ENCODE assay signal across 10 mouse cellular contexts in the genomic region with DNA sequence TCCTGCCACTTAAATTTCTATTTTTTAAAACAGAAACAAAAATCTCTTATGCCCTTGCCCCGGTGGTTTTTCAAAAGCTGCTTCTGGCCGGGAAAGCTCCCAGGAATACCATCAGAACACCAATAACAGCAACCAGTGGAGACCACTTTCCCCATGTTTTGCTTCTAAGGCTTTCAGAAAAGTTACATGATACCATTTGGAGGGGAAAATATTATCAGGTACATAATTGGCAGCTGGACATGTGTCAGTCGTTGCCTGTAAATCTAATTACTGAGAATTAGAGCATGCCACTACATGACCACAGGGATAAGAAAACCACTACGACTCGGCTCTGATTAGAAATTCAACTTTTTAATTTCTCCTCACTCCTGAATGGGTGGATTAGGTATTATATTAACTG. TPM values are rescaled to one million over a fixed set of nuclear protein-coding genes. Genes with fewer than 3 reads are reported as not detected.
DNase-seq lines count a peak whose midpoint lies in the region; ATAC-seq and TF ChIP-seq lines count a peak whose summit lies in the region.
"Had no signal": no experiment of that assay in that cellular context is flagged by ENCODE, and none has a peak within 500 bp of the region (broad histone marks: within the 10 kb centered on the region; RNA-seq: fewer than 3 reads in every experiment).

No protein-coding gene starts in this region.

- no peaks in the 10 kb centered on the region for H3K36me3 ChIP-seq in heart, embryonic 16.5 days (ENCODE audit: control insufficient read depth, insufficient read depth)
- no peaks in the 10 kb centered on the region for H3K36me3 ChIP-seq in heart, embryonic 10.5 days
- no peaks in the 10 kb centered on the region for H3K36me3 ChIP-seq in embryonic facial prominence, embryonic 10.5 days (replicated peaks)
- no peaks in the 10 kb centered on the region for H3K36me3 ChIP-seq in intestine, postnatal 0 days (ENCODE audit: control insufficient read depth, insufficient read depth)

- no peak overlapping the region; the same call in 1 of the 2 replicates for H3K9ac ChIP-seq in heart, embryonic 16.5 days (ENCODE audit: low read length)
- no peak overlapping the region for H3K9ac ChIP-seq in intestine, postnatal 0 days (ENCODE audit: low read depth, low read length)

- H3K9me3 ChIP-seq in heart, embryonic 16.5 days (replicated peaks; ENCODE audit: control insufficient read depth, low read length), result no peaks in the 10 kb centered on the region
- no peaks in the 10 kb centered on the region for H3K9me3 ChIP-seq in heart, embryonic 10.5 days
- no peaks in the 10 kb centered on the region for H3K9me3 ChIP-seq in embryonic facial prominence, embryonic 10.5 days
- no peaks in the 10 kb centered on the region for H3K9me3 ChIP-seq in intestine, postnatal 0 days (ENCODE audit: control insufficient read depth)

- WGBS in heart, embryonic 16.5 days, result 40% methylated on average over 5 of the region's 5 CpGs
- 16% methylated on average over 5 of the region's 5 CpGs for WGBS in heart, embryonic 10.5 days
- 9% methylated on average over 5 of the region's 5 CpGs for WGBS in embryonic facial prominence, embryonic 10.5 days
- WGBS in intestine, postnatal 0 days, result 29% methylated on average over 5 of the region's 5 CpGs

- DNase-seq in heart, embryonic 10.5 days (ENCODE audit: low spot score), result no peak
- peak; percentile 70 for DNase-seq in A20 (ENCODE audit: low read depth, low spot score)
- DNase-seq in embryonic facial prominence, embryonic 10.5 days (ENCODE audit: low spot score), result peak; percentile 9
- no peak for DNase-seq in yolk sac, embryonic 10.5 days (ENCODE audit: low spot score)
- no peak for DNase-seq in thymus, postnatal 4 days
- DNase-seq in adrenal gland, postnatal 14 days, result no peak
- DNase-seq: cerebellum, adult 11-12 months; gastrocnemius, postnatal 10 days had no signal

- H3K27ac ChIP-seq in heart, embryonic 16.5 days (ENCODE audit: low read length), result no peak overlapping the region
- H3K27ac ChIP-seq in heart, embryonic 10.5 days, result no peak overlapping the region
- no peak overlapping the region for H3K27ac ChIP-seq in embryonic facial prominence, embryonic 10.5 days (replicated peaks)
- no peak overlapping the region for H3K27ac ChIP-seq in intestine, postnatal 0 days (ENCODE audit: low read depth, low read length)

- H3K4me3 ChIP-seq in heart, embryonic 16.5 days (ENCODE audit: low read length), result peak overlapping the region; percentile 49
- no peak overlapping the region for H3K4me3 ChIP-seq in heart, embryonic 10.5 days
- no peak overlapping the region for H3K4me3 ChIP-seq in embryonic facial prominence, embryonic 10.5 days
- peak overlapping the region; percentile 85; the same call in 1 of the 2 replicates for H3K4me3 ChIP-seq in intestine, postnatal 0 days (ENCODE audit: low read depth, low read length)

- H3K27me3 ChIP-seq in heart, embryonic 16.5 days (ENCODE audit: control insufficient read depth, insufficient read depth, low read length), result peaks cover 17% of the 10 kb centered on the region
- peaks cover 59% of the 10 kb centered on the region for H3K27me3 ChIP-seq in heart, embryonic 10.5 days (ENCODE audit: insufficient read depth, poor library complexity, severe bottlenecking)
- H3K27me3 ChIP-seq in embryonic facial prominence, embryonic 10.5 days (replicated peaks; ENCODE audit: low read depth, poor library complexity, severe bottlenecking), result peaks cover 80% of the 10 kb centered on the region
- H3K27me3 ChIP-seq in intestine, postnatal 0 days (replicated peaks; ENCODE audit: control insufficient read depth, insufficient read depth, low read length), result peaks cover 41% of the 10 kb centered on the region

- ATAC-seq in heart, embryonic 16.5 days (replicated peaks; ENCODE audit: extremely low read depth, insufficient read depth, low FRiP score), result no peak
- no peak for ATAC-seq in intestine, postnatal 0 days

- H3K4me1 ChIP-seq in heart, embryonic 16.5 days (ENCODE audit: control insufficient read depth, insufficient read depth, low read length), result peaks cover 15% of the 10 kb centered on the region
- peaks cover 18% of the 10 kb centered on the region; the same call in 1 of the 2 replicates for H3K4me1 ChIP-seq in heart, embryonic 10.5 days
- H3K4me1 ChIP-seq in embryonic facial prominence, embryonic 10.5 days, result peaks cover 25% of the 10 kb centered on the region
- no peaks in the 10 kb centered on the region for H3K4me1 ChIP-seq in intestine, postnatal 0 days (replicated peaks; ENCODE audit: control insufficient read depth, insufficient read depth, low read length)

- peak overlapping the region; percentile 90 for H3K4me2 ChIP-seq in heart, embryonic 16.5 days (ENCODE audit: low read depth, low read length)
- peak overlapping the region; percentile 99 for H3K4me2 ChIP-seq in intestine, postnatal 0 days (replicated peaks; ENCODE audit: low read depth)

- TF ChIP-seq CTCF in intestine, postnatal 0 days (IDR thresholded peaks at IDR 0.05; ENCODE audit: low read depth), result no peak

RNA-seq across cellular contexts. Expression of a gene that starts 2.9 kb away (rescaled TPM):
- polyA plus RNA-seq in heart, embryonic 16.5 days (2015; fragmentation: Nextera tagmentation; extraction: Ambion mirVana), result 18.0 and 18.5 TPM in 2 replicates
- polyA plus RNA-seq in heart, embryonic 10.5 days (2016; fragmentation: Nextera tagmentation; extraction: Ambion mirVana), result 3.7 and 4.4 TPM in 2 replicates
- polyA plus RNA-seq in embryonic facial prominence, embryonic 10.5 days (2016; fragmentation: Nextera tagmentation; extraction: Ambion mirVana), result 1.3 and 2.0 TPM in 2 replicates
- 5.7 and 7.5 TPM in 2 replicates for polyA plus RNA-seq in intestine, postnatal 0 days (2015; fragmentation: Nextera tagmentation; extraction: Ambion mirVana)
- 49.8 and 64.3 TPM in 2 replicates for total RNA-seq in adrenal gland, postnatal 14 days (2021)

RNA-seq across cellular contexts. Expression of a gene that starts 12.3 kb away (rescaled TPM):
- polyA plus RNA-seq in heart, embryonic 16.5 days (2015; fragmentation: Nextera tagmentation; extraction: Ambion mirVana), result 18.5 and 19.2 TPM in 2 replicates
- 24.7 and 27.0 TPM in 2 replicates for polyA plus RNA-seq in heart, embryonic 10.5 days (2016; fragmentation: Nextera tagmentation; extraction: Ambion mirVana)
- polyA plus RNA-seq in embryonic facial prominence, embryonic 10.5 days (2016; fragmentation: Nextera tagmentation; extraction: Ambion mirVana), result 27.4 and 29.7 TPM in 2 replicates
- polyA plus RNA-seq in intestine, postnatal 0 days (2015; fragmentation: Nextera tagmentation; extraction: Ambion mirVana), result 15.7 and 16.2 TPM in 2 replicates
- total RNA-seq in adrenal gland, postnatal 14 days (2021), result 26.9 and 27.8 TPM in 2 replicates

Comparison
In these comparisons a context has a peak if more than half of its experiments do, and no peak if none do; other contexts are left out.
1. H3K4me3 ChIP-seq: peak in heart, embryonic 16.5 days (single experiment) and intestine, postnatal 0 days (single experiment); none in heart, embryonic 10.5 days (single experiment) and embryonic facial prominence, embryonic 10.5 days (single experiment).
2. DNase-seq: peak in A20 (single experiment) and embryonic facial prominence, embryonic 10.5 days (single experiment); none in heart, embryonic 10.5 days (single experiment), yolk sac, embryonic 10.5 days (single experiment), thymus, postnatal 4 days (single experiment) and adrenal gland, postnatal 14 days (single experiment).